Mouse (Mus musculus) cortical plate, adult 2 months (tissue): ENCODE measurements at regions not wholly inside any gene's neighbourhood (a gene's known extent, or its start where the extent isn't known, plus 50 kb on each side); places are given as distances from the start of the nearest gene placed in this dataset.

Source experiments
- CTCF ChIP-seq: fragments of 200-500 bp; IDR thresholded peaks from 2 replicates; pipeline ENCODE4 v1.5.1; 2011; ENCODE audit warnings: mild to moderate bottlenecking, control low read depth, low read length; ENCODE audit not compliant: insufficient read depth; ENCODE audit errors: extremely low read depth
- POLR2A ChIP-seq: fragments of 200-500 bp; IDR thresholded peaks from 2 replicates; pipeline ENCODE4 v1.6.1; 2011; ENCODE audit warnings: mild to moderate bottlenecking, low read length, control low read depth; ENCODE audit not compliant: insufficient read depth; ENCODE audit errors: extremely low read depth

GRCm38 (mm10) chr10:100161117-100161516 lies 145.7 kb downstream of the Kitl start:
- TF ChIP-seq POLR2A, result no peak
- no peak for TF ChIP-seq CTCF
